Mouse (Mus musculus) intestine, embryonic 15.5 days (tissue): ENCODE data around the gene Atf6b. TPM values are rescaled to one million over a fixed set of nuclear protein-coding genes. Genes with fewer than 3 reads are reported as not detected.
A peak's percentile ranks its signal among the peaks of the same experiment; 100 is the strongest.

ENCODE experiments used
- ATAC-seq: fragments of 200-750 bp; cut with Nextera tagmentation; 2 replicates; pipeline ENCODE4 v1.8.0; 2017; ENCODE audit warnings: moderate TSS enrichment, moderate library complexity
- H3K27ac ChIP-seq: fragments of 300-500 bp; sonication (generic); 2 replicates; pipeline ENCODE4 v1.5.1; 2015; ENCODE audit warnings: mild to moderate bottlenecking, inconsistent platforms
- H3K27me3 ChIP-seq: fragments of 300-500 bp; sonication (generic); replicated peaks from 2 replicates; pipeline ENCODE4 v1.6.1; 2015; ENCODE audit warnings: inconsistent platforms
- H3K36me3 ChIP-seq: fragments of 300-500 bp; sonication (generic); 2 replicates; pipeline ENCODE4 v1.6.1; 2015; ENCODE audit warnings: inconsistent platforms
- H3K4me1 ChIP-seq: fragments of 300-500 bp; sonication (generic); replicated peaks from 2 replicates; pipeline ENCODE4 v1.6.1; 2015; ENCODE audit warnings: inconsistent platforms
- H3K4me2 ChIP-seq: fragments of 300-500 bp; sonication (generic); replicated peaks from 2 replicates; pipeline ENCODE4 v1.6.1; 2015; ENCODE audit warnings: mild to moderate bottlenecking, inconsistent platforms
- H3K4me3 ChIP-seq: fragments of 300-500 bp; sonication (generic); replicated peaks from 2 replicates; pipeline ENCODE4 v1.5.1; 2015; ENCODE audit warnings: inconsistent platforms
- H3K9ac ChIP-seq: fragments of 300-500 bp; sonication (generic); 2 replicates; pipeline ENCODE4 v1.6.1; 2015; ENCODE audit warnings: inconsistent platforms
- H3K9me3 ChIP-seq: fragments of 300-500 bp; sonication (generic); 2 replicates; pipeline ENCODE4 v1.6.1; 2016; ENCODE audit warnings: inconsistent platforms
- WGBS: fragments of 180-500 bp; shearing (Covaris S2); methylation state at CpG from one replicate; pipeline ENCODE4 v1.1.7; 2015; 5-methylcytosine and 5-hydroxymethylcytosine counted together
- polyA plus RNA-seq: library from polyadenylated mRNA; unstranded; fragments of >200 nt; fragmentation: Nextera tagmentation; extraction: Ambion mirVana; gene quantifications from 2 replicates; pipeline ENCODE4 v1.2.1, GENCODE M21; 2015

Gene Atf6b
- polyA plus RNA-seq, 1 experiment from 2014 or later = 68.2 TPM

DNA sequence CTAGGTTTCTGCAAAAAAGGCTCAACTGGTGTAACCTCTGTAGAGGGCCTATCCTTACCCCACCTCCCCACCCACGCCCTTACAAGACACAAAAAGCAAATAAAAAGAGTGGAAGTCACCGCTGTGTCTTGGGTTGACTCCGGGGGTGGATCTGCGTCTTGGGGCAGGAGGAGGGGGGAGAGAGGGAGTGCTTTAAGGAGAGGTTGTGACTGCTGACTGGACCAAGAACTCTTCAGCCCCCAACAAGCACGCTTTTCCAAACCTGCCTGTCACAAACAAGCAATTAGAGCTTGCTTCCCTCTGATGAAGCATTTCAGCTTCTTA is 18.3 kb upstream of the Atf6b start:
- Histone ChIP-seq H3K4me2 (peak overlapping the region; percentile 92), H3K9ac (peak overlapping the region; percentile 66), H3K27me3 (peaks cover 26% of the 10 kb centered on the region), H3K27ac (peak overlapping the region; percentile 96), H3K9me3 (no peaks in the 10 kb centered on the region), H3K4me1 (peaks cover 40% of the 10 kb centered on the region), H3K4me3 (peak overlapping the region; percentile 69), H3K36me3 (peaks cover 5% of the 10 kb centered on the region; the same call in 1 of the 2 replicates)
- 19% methylated on average over 5 of the region's 5 CpGs for WGBS
- no peak for ATAC-seq

- H3K9me3 ChIP-seq = no peaks in the 10 kb centered on the region
- H3K4me3 ChIP-seq = peak within 1 kb of the TSS; percentile 69
- peak within 1 kb of the TSS; percentile 96 for H3K27ac ChIP-seq
- peak within 1 kb of the TSS; percentile 66 for H3K9ac ChIP-seq
- peaks cover 40% of the 10 kb centered on the region for H3K4me1 ChIP-seq
- WGBS = 12% methylated on average over 16 of the region's 16 CpGs
- H3K36me3 ChIP-seq = peaks cover 5% of the 10 kb centered on the region; the same call in 1 of the 2 replicates
- peaks cover 26% of the 10 kb centered on the region for H3K27me3 ChIP-seq
- H3K4me2 ChIP-seq = peak within 1 kb of the TSS; percentile 92
- ATAC-seq = no peak
These were observed 17.7 kb upstream of the Atf6b start, which contains the start of gene Prrt1 for GRCm38 (mm10) chr17:34629221-34629751. Prrt1 (plus strand) TSS chr17:34629533.

DNA sequence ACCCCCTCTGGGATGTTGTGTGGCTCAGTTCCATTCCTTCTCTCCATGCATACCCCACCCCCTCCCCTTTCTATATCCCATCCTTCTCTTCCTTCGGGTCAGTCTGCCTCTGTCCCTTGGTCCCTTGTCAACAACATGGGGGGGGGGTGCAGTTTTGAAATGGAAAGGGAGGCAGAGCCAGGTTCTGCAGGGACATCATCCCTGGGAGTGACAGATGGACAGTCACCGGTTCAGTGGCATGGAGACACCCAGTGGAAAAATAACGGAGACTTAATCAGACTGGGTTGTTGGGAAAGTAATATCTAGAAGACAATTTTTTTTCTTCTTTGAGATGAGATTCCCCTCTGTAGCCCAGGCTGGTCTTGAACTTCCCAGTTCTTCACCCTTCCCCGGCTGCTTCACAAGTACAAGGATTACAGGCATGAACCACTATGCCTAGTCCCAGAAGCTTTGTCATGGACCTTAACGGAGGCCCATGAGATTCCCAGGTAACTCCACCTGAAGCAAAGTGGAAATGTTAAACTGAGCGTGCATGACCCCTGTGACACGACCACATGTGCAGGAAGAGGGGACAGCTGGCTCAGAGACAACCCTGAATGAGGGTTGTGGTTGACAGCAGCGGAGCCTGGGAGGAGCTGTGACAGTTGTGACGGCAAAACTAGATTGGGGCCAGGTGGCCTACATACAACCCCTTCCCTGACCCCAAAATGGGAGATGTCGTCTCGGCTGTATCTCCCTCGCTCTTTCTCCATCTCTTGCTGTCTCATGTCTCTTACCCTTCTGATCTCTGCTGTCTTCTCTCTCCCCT is 16.9 kb upstream of the Atf6b start:
- Histone ChIP-seq H3K4me3 (peak overlapping the region; percentile 69; the same call in 1 of the 2 replicates), H3K27ac (no peak overlapping the region), H3K27me3 (peaks cover 26% of the 10 kb centered on the region), H3K4me1 (peaks cover 40% of the 10 kb centered on the region), H3K4me2 (peak overlapping the region; percentile 92), H3K9me3 (no peaks in the 10 kb centered on the region), H3K36me3 (peaks cover 5% of the 10 kb centered on the region; the same call in 1 of the 2 replicates), H3K9ac (no peak overlapping the region)
- WGBS = 31% methylated on average over 12 of the region's 12 CpGs
- no peak for ATAC-seq

GRCm38 (mm10) chr17:34630761-34631301 is 16.1 kb upstream of the Atf6b start:
- Histone ChIP-seq H3K4me2 (peak overlapping the region; percentile 88), H3K27me3 (peaks cover 26% of the 10 kb centered on the region), H3K9ac (peak overlapping the region; percentile 36), H3K27ac (no peak overlapping the region), H3K4me1 (peaks cover 40% of the 10 kb centered on the region), H3K36me3 (no peaks in the 10 kb centered on the region; the same call in 1 of the 2 replicates), H3K9me3 (no peaks in the 10 kb centered on the region), H3K4me3 (peak overlapping the region; percentile 29)
- 5% methylated on average over 42 of the region's 48 CpGs for WGBS
- no peak for ATAC-seq

- Histone ChIP-seq H3K4me2 (peak overlapping the region; percentile 88), H3K4me3 (peak overlapping the region; percentile 28), H3K9me3 (no peaks in the 10 kb centered on the region), H3K4me1 (peaks cover 34% of the 10 kb centered on the region), H3K27ac (no peak overlapping the region), H3K9ac (peak overlapping the region; percentile 29), H3K27me3 (peaks cover 26% of the 10 kb centered on the region), H3K36me3 (no peaks in the 10 kb centered on the region)
- 20% methylated on average over 11 of the region's 12 CpGs for WGBS
- no peak for ATAC-seq
These were observed 15.3 kb upstream of the Atf6b start for GRCm38 (mm10) chr17:34631647-34632046.

DNA sequence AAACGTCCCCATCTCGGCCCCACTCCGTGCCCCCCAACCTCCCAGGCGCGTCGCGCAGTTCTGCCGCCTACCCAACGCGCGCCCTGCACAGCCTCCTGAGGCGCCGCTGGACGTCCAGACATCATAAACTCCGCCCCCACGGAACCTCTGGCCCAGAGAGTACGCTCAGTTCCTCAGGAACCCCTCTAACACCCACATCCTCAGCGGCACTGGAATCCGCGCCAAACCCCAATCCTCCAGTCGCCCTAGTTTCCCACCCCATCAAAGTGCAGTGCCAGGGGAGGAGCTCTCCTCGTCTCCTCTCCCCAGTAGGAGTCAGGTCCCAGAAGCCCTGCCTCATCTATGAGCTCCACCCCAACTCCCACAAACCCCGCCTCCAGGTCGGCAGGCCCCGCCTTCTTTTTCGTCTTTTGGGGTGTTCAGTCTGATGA is 14.7 kb upstream of the Atf6b start:
- WGBS = 2% methylated on average over 26 of the region's 26 CpGs
- Histone ChIP-seq H3K9ac (peak overlapping the region; percentile 29), H3K27ac (no peak overlapping the region), H3K4me2 (peak overlapping the region; percentile 88), H3K4me3 (peak overlapping the region; percentile 28), H3K9me3 (no peaks in the 10 kb centered on the region), H3K36me3 (no peaks in the 10 kb centered on the region), H3K4me1 (peaks cover 32% of the 10 kb centered on the region), H3K27me3 (peaks cover 26% of the 10 kb centered on the region)
- peak; percentile 43 for ATAC-seq

GRCm38 (mm10) chr17:34635671-34636070 is 11.3 kb upstream of the Atf6b start:
- Histone ChIP-seq H3K27me3 (peaks cover 16% of the 10 kb centered on the region), H3K9ac (no peak overlapping the region), H3K27ac (no peak overlapping the region), H3K4me3 (no peak overlapping the region), H3K9me3 (no peaks in the 10 kb centered on the region), H3K4me2 (no peak overlapping the region), H3K36me3 (no peaks in the 10 kb centered on the region), H3K4me1 (peaks cover 16% of the 10 kb centered on the region)
- 72% methylated on average over 2 of the region's 2 CpGs for WGBS
- ATAC-seq = no peak

- Histone ChIP-seq H3K9ac (no peak overlapping the region), H3K4me3 (no peak overlapping the region), H3K4me1 (peaks cover 10% of the 10 kb centered on the region; the same call in 1 of the 2 replicates), H3K36me3 (no peaks in the 10 kb centered on the region), H3K9me3 (no peaks in the 10 kb centered on the region), H3K27ac (no peak overlapping the region), H3K4me2 (no peak overlapping the region), H3K27me3 (peaks cover 2% of the 10 kb centered on the region; the same call in 1 of the 2 replicates)
- no peak for ATAC-seq
- 63% methylated on average over 3 of the region's 3 CpGs for WGBS
These were observed 9.5 kb upstream of the Atf6b start for GRCm38 (mm10) chr17:34637459-34637858.

DNA sequence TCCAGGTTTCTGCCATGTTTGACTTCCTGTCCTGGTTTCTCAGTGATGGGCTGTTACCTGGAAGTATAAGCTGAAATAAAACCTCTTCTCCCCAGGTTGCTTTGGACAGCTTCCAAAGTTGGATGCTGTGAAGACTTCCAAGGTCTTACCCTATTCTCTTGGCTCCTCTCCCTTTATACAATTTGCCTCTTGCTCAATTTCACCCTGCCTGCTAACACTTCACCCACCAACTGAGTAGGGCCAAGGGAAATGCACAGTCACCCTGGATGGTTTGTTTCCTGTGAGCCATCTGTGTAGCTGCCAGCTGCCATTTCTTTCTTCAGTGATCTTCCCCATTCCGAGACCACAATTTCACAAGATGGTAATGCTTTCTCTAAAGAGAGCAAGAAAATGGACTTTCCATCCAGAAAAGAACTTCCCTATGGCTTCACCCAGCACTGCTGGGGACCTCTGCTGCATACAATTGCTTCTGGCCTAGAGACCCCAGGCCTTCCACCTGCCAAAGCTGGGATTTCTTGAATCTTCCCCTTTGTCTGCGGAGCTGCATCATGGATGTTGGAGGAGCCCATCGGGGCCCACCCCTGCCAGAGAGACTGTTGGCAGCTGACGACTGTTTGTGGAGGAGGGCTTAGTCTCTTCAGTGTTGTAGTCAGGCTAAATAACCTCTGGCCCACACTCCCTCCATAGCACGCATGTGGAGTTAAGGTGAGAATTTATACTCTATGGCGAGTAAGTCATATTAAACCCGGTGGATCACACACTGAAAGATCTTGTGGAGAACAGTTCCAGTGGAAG is 7.3 kb upstream of the Atf6b start:
- no peak overlapping the region for H3K4me3 ChIP-seq
- H3K9ac ChIP-seq = no peak overlapping the region
- no peaks in the 10 kb centered on the region for H3K36me3 ChIP-seq
- no peak overlapping the region for H3K27ac ChIP-seq
- ATAC-seq = no peak
- no peak overlapping the region for H3K4me2 ChIP-seq
- 83% methylated on average over 7 of the region's 7 CpGs for WGBS
- H3K4me1 ChIP-seq = peaks cover 13% of the 10 kb centered on the region; the same call in 1 of the 2 replicates
- H3K9me3 ChIP-seq = no peaks in the 10 kb centered on the region
- H3K27me3 ChIP-seq = no peaks in the 10 kb centered on the region

DNA sequence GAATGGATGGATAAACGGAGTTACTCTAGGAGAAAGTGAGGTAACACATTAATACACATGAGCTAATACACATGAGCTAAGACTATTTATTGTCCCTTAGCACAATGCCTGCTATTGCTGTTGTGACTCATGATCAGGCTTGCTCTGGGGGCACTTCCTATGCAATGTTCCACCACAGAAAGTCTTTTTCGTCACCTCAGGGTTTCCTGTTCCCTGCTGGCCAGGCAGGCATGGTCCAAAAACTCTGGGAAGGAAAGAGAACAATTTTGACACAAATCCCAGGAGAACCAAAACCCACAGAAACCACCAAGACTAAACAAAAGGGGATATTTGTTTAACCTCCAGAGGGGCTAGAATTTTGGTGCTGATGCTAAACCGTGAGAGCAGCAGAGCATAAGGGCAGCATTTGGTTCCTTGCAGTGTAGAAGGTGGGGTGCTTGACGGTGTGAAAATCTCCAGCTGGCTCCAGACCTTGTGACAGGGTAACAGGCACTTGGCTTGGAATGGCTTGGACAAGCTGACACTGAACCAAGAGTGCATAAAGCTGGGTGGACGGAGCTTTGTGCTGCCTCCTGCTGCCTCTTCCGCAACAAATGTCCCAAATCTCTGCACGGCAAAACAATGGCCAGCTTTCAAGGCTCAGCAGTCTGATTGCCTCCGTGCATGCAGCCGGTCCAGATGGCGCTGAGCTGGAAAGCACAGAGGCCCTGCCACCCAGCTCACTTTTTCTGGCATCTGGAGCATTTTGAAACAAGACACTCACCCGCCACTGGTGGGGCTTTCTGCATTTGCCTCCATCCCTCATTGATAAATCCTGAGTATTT is 6.0 kb upstream of the Atf6b start:
- Histone ChIP-seq H3K9ac (0 out of 2 replicates have a peak overlapping the region, but pooled peaks have one; percentile 8), H3K9me3 (no peaks in the 10 kb centered on the region), H3K27me3 (no peaks in the 10 kb centered on the region), H3K4me2 (no peak overlapping the region), H3K4me3 (no peak overlapping the region), H3K4me1 (peaks cover 22% of the 10 kb centered on the region; the same call in 1 of the 2 replicates), H3K27ac (peak overlapping the region; percentile 49), H3K36me3 (0 out of 2 replicates have a peak, but pooled peaks cover 5% of the 10 kb centered on the region)
- ATAC-seq = peak; percentile 13; the same call in 1 of the 2 replicates
- 22% methylated on average over 11 of the region's 11 CpGs for WGBS

GRCm38 (mm10) chr17:34641945-34642344 is 5.0 kb upstream of the Atf6b start:
- H3K27me3 ChIP-seq = no peaks in the 10 kb centered on the region
- H3K4me3 ChIP-seq = no peak overlapping the region
- H3K27ac ChIP-seq = no peak overlapping the region
- no peak overlapping the region for H3K4me2 ChIP-seq
- H3K9ac ChIP-seq = no peak overlapping the region
- H3K36me3 ChIP-seq = 0 out of 2 replicates have a peak, but pooled peaks cover 5% of the 10 kb centered on the region
- H3K9me3 ChIP-seq = no peaks in the 10 kb centered on the region
- ATAC-seq = no peak
- WGBS = 69% methylated on average over 3 of the region's 3 CpGs
- H3K4me1 ChIP-seq = peaks cover 23% of the 10 kb centered on the region; the same call in 1 of the 2 replicates
